Mouse (Mus musculus): ENCODE data around the gene Heatr9. TPM values are rescaled to one million over a fixed set of nuclear protein-coding genes. Genes with fewer than 3 reads are reported as not detected.

Gene Heatr9
- total and polyA plus RNA-seq, 3 experiments: not detected

- TF ChIP-seq ZC3H11A (IDR thresholded peaks at IDR 0.05; ENCODE audit: low read depth, low read length) (no peak), TCF12 (IDR thresholded peaks at IDR 0.05; ENCODE audit: low read depth, low read length) (no peak), MEF2A (IDR thresholded peaks at IDR 0.05; ENCODE audit: borderline replicate concordance, low read depth, low read length) (no peak), ZMIZ1 (IDR thresholded peaks at IDR 0.05; ENCODE audit: low read depth, low read length) (no peak), HCFC1 (IDR thresholded peaks at IDR 0.05; ENCODE audit: low read depth, low read length) (no peak), MAFK (IDR thresholded peaks at IDR 0.05; ENCODE audit: insufficient replicate concordance, low read length) (no peak), ZNF384 (IDR thresholded peaks at IDR 0.05; ENCODE audit: low read depth, low read length) (no peak), RCOR1 (conservative IDR thresholded peaks at IDR 0.05; ENCODE audit: low read depth, low read length) (no peak), UBTF (IDR thresholded peaks at IDR 0.05; ENCODE audit: low read depth, low read length) (no peak), GABPA (IDR thresholded peaks at IDR 0.05; ENCODE audit: insufficient replicate concordance, low read depth, low read length) (no peak), NRF1 (IDR thresholded peaks at IDR 0.05; ENCODE audit: low read depth, low read length) (no peak), RAD21 (IDR thresholded peaks at IDR 0.05; ENCODE audit: low read depth, low read length) (no peak), POLR2AphosphoS2 (IDR thresholded peaks at IDR 0.05; ENCODE audit: low read depth, low read length) (no peak), EP300 (IDR thresholded peaks at IDR 0.05; ENCODE audit: low read length) (no peak), TBP (conservative IDR thresholded peaks at IDR 0.05; ENCODE audit: low read depth, low read length) (no peak), PAX5 (IDR thresholded peaks at IDR 0.05; ENCODE audit: low read length) (no peak)
- dilution Hi-C loops (cut with MboI; ENCODE audit: extremely low pct_ligation_motif_present, extremely low pct_unique_long_range_greater_than_20kb, low sequenced_read_pairs): no loop called here
- Histone ChIP-seq H3K9me3 (replicated peaks; ENCODE audit: low read length) (no peaks in the 10 kb centered on the region), H3K4me2 (ENCODE audit: insufficient read depth, low read depth, poor library complexity, severe bottlenecking) (no peak overlapping the region), H3K79me2 (replicated peaks; ENCODE audit: control insufficient read depth, extremely low read depth, insufficient read depth, poor library complexity, severe bottlenecking) (no peaks in the 10 kb centered on the region), H3K27me3 (replicated peaks) (peaks cover 3% of the 10 kb centered on the region), H3K36me3 (replicated peaks in 1 of 2; ENCODE audit: control insufficient read depth in 1 of 2, insufficient read depth in 1 of 2, low read length in 1 of 2) (no peaks in the 10 kb centered on the region), H3K4me1 (ENCODE audit: control insufficient read depth in 1 of 2, insufficient read depth in 2 of 2) (peaks cover 9 to 21% of the 10 kb centered on the region in 2 experiments; a peak in 3 of 4 replicates), H3K4me3 (replicated peaks in 1 of 3; ENCODE audit: low read depth in 2 of 3, low read length in 2 of 3, poor library complexity in 1 of 3) (no peak overlapping the region), H3K9ac (ENCODE audit: insufficient read depth, low read depth) (no peak overlapping the region), H3K27ac (ENCODE audit: insufficient read depth, low read depth) (no peak overlapping the region)
- no peak for DNase-seq (ENCODE audit: extremely low read depth)
- in situ Hi-C loops (cut with MboI; ENCODE audit: low pct_ligation_motif_present, low pct_unique_long_range_greater_than_20kb, low sequenced_read_pairs): loop anchor here (10.0 to 25.0 kb wide), 2 partner anchors 178 to 371 kb away; partner anchors contain the start of genes Ddx52 and Wfdc21
Measured at GRCm38 (mm10) chr11:83566617-83567016, 44.6 kb upstream of the Heatr9 start.

- TF ChIP-seq MYC (IDR thresholded peaks at IDR 0.05; ENCODE audit: low read depth, low read length): no peak
- TF ChIP-seq HCFC1 (IDR thresholded peaks at IDR 0.05; ENCODE audit: low read depth, low read length): no peak
- no peak for TF ChIP-seq MAX (IDR thresholded peaks at IDR 0.05; ENCODE audit: low read length)
- TF ChIP-seq ELF1 (IDR thresholded peaks at IDR 0.05; ENCODE audit: low read depth, low read length): no peak
- TF ChIP-seq RAD21 (IDR thresholded peaks at IDR 0.05; ENCODE audit: low read depth, low read length): no peak
- TF ChIP-seq ZNF384 (IDR thresholded peaks at IDR 0.05; ENCODE audit: low read depth, low read length): no peak
- no peak for TF ChIP-seq ETS1 (conservative IDR thresholded peaks at IDR 0.05; ENCODE audit: low read depth, low read length)
- TF ChIP-seq TCF12 (IDR thresholded peaks at IDR 0.05; ENCODE audit: low read depth, low read length): no peak
- TF ChIP-seq NRF1 (IDR thresholded peaks at IDR 0.05; ENCODE audit: low read depth, low read length): no peak
- Histone ChIP-seq H3K9me3 (replicated peaks; ENCODE audit: low read length) (no peaks in the 10 kb centered on the region), H3K79me2 (replicated peaks; ENCODE audit: control insufficient read depth, extremely low read depth, insufficient read depth, poor library complexity, severe bottlenecking) (no peaks in the 10 kb centered on the region), H3K27ac (ENCODE audit: insufficient read depth, low read depth) (no peak overlapping the region), H3K9ac (ENCODE audit: insufficient read depth, low read depth) (no peak overlapping the region), H3K4me2 (ENCODE audit: insufficient read depth, low read depth, poor library complexity, severe bottlenecking) (no peak overlapping the region), H3K36me3 (replicated peaks in 1 of 2; ENCODE audit: control insufficient read depth in 1 of 2, insufficient read depth in 1 of 2, low read length in 1 of 2) (no peaks in the 10 kb centered on the region), H3K4me1 (ENCODE audit: control insufficient read depth in 1 of 2, insufficient read depth in 2 of 2) (peaks cover 0 to 26% of the 10 kb centered on the region in 2 experiments; a peak in 2 of 4 replicates), H3K4me3 (replicated peaks in 1 of 3; ENCODE audit: low read depth in 2 of 3, low read length in 2 of 3, poor library complexity in 1 of 3) (no peak overlapping the region), H3K27me3 (replicated peaks) (peaks cover 1% of the 10 kb centered on the region)
- in situ Hi-C loops (cut with MboI; ENCODE audit: low pct_ligation_motif_present, low pct_unique_long_range_greater_than_20kb, low sequenced_read_pairs) (loop anchor here (5.0 to 25.0 kb wide), 3 partner anchors 69 to 374 kb away; partner anchors contain the start of genes Ddx52 and Wfdc21), dilution Hi-C loops (cut with MboI; ENCODE audit: extremely low pct_ligation_motif_present, extremely low pct_unique_long_range_greater_than_20kb, low sequenced_read_pairs) (no loop called here)
- no peak for DNase-seq (ENCODE audit: extremely low read depth)
Measured at GRCm38 (mm10) chr11:83563754-83564153, 41.8 kb upstream of the Heatr9 start.

All from CH12.LX (cell line).